Mouse (Mus musculus) C2C12 (cell line): ENCODE data around the gene Rtp4. TPM values are rescaled to one million over a fixed set of nuclear protein-coding genes. Genes with fewer than 3 reads are reported as not detected.
A peak's percentile ranks its signal among the peaks of the same experiment; 100 is the strongest.

ENCODE experiments used
- H3K27me3 ChIP-seq: one replicate; pipeline ENCODE4 v1.6.1; 2011; ENCODE audit not compliant: control insufficient read depth, insufficient read depth, insufficient read length
- H3K36me3 ChIP-seq: one replicate; pipeline ENCODE4 v1.6.1; 2011; ENCODE audit not compliant: control insufficient read depth, insufficient read depth
- H3K4me3 ChIP-seq: one replicate; pipeline ENCODE4 v1.5.1; 2011; ENCODE audit warnings: mild to moderate bottlenecking, control low read depth; ENCODE audit not compliant: poor library complexity, insufficient read depth, severe bottlenecking
- H3K79me2 ChIP-seq: one replicate; pipeline ENCODE4 v1.6.1; 2011; ENCODE audit not compliant: control insufficient read depth, insufficient read depth
- H3K79me3 ChIP-seq: one replicate; pipeline ENCODE4 v1.6.1; 2011; ENCODE audit warnings: low read depth, control low read depth
- H3ac ChIP-seq: one replicate; pipeline ENCODE3; 2011; ENCODE audit warnings: low read depth; ENCODE audit not compliant: control insufficient read depth, insufficient read length
- CEBPB ChIP-seq: IDR thresholded peaks from one replicate; pipeline ENCODE4 v1.6.1; 2011; ENCODE audit warnings: low read depth, mild to moderate bottlenecking, control low read depth, moderate library complexity
- CTCF ChIP-seq: IDR thresholded peaks from one replicate; pipeline ENCODE4 v1.5.1; 2011; ENCODE audit not compliant: control insufficient read depth, insufficient read depth, insufficient read length
- FOSL1 ChIP-seq: IDR thresholded peaks from one replicate; pipeline ENCODE4 v1.8.0; 2011; ENCODE audit warnings: mild to moderate bottlenecking, low read length; ENCODE audit not compliant: poor library complexity, insufficient read depth, severe bottlenecking
- MAX ChIP-seq: IDR thresholded peaks from one replicate; pipeline ENCODE4 v1.6.1; 2011; ENCODE audit warnings: mild to moderate bottlenecking, control low read depth
- MYOD1 ChIP-seq: IDR thresholded peaks from one replicate; pipeline ENCODE4 v1.6.1; 2011; ENCODE audit warnings: low read depth; ENCODE audit not compliant: control insufficient read depth, insufficient read length
- MYOG ChIP-seq: IDR thresholded peaks from one replicate; pipeline ENCODE4 v1.6.1; 2011; ENCODE audit not compliant: control insufficient read depth, insufficient read length; ENCODE audit errors: extremely low read depth
- USF1 ChIP-seq: IDR thresholded peaks from one replicate; pipeline ENCODE4 v1.6.1; 2011; ENCODE audit warnings: low read depth, mild to moderate bottlenecking, control low read depth, moderate library complexity
- polyA plus RNA-seq: library from polyadenylated mRNA; unstranded; fragments of >200 nt; fragmentation: generic; extraction: Trizol; gene quantifications from one replicate; pipeline ENCODE4 v1.2.1, GENCODE M21; 2012; ENCODE audit warnings: missing spikeins

Rtp4 gene
- polyA plus RNA-seq, 1 experiment, result 0.69 TPM

DNA sequence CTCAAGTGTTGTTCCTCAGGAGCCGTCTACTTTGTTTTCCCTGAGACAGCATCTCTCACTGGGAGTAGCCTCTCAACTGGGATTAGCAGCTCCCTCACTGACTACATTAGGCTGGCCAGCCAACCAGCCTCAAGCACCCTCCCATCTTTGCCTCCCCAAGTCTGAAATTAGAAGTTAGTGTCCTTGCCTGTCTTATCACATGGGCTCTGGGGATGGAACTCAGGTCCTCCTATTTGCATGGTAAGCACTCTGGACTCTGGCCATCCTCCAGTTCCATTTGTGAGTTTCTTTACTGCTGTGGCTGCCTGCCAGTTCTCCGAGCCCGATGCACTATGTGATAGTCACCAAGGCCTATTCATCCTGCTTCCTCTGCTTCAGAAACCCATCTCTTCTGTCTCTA, 4.3 kb upstream of the Rtp4 start:
- no peaks in the 10 kb centered on the region for H3K27me3 ChIP-seq
- H3K36me3 ChIP-seq, result peaks cover 4% of the 10 kb centered on the region
- no peak overlapping the region for H3K4me3 ChIP-seq
- no peak for TF ChIP-seq USF1
- TF ChIP-seq CTCF, result no peak
- no peak for TF ChIP-seq CEBPB
- TF ChIP-seq MYOG, result no peak
- TF ChIP-seq FOSL1, result no peak
- no peak for TF ChIP-seq MAX
- no peak for TF ChIP-seq MYOD1
- H3ac ChIP-seq, result no peak overlapping the region
- no peaks in the 10 kb centered on the region for H3K79me3 ChIP-seq
- H3K79me2 ChIP-seq, result no peaks in the 10 kb centered on the region

DNA sequence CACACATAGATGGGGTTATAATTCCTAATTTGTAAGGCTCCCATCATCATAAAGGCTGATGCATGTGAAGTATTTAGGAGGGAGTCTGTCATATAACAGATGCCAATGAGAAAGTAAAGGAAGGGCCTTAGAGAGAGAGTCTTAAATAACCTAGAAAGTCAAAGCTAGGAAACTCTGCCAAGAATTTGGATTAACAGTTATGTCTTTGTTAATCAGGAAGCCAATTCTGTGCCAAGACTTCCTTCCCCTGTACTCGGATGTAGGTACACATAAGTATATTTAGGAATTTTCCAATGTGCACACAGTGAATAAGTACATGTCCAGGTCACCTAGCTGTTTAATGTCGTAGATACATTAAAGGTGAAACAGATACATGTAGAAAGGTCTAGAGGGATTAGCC, 3.5 kb upstream of the Rtp4 start:
- Histone ChIP-seq H3ac (no peak overlapping the region), H3K4me3 (no peak overlapping the region), H3K27me3 (no peaks in the 10 kb centered on the region), H3K36me3 (peaks cover 4% of the 10 kb centered on the region), H3K79me2 (no peaks in the 10 kb centered on the region), H3K79me3 (no peaks in the 10 kb centered on the region)
- TF ChIP-seq USF1 (no peak), CTCF (no peak), MAX (no peak), MYOG (no peak), FOSL1 (no peak), MYOD1 (no peak), CEBPB (no peak)

DNA sequence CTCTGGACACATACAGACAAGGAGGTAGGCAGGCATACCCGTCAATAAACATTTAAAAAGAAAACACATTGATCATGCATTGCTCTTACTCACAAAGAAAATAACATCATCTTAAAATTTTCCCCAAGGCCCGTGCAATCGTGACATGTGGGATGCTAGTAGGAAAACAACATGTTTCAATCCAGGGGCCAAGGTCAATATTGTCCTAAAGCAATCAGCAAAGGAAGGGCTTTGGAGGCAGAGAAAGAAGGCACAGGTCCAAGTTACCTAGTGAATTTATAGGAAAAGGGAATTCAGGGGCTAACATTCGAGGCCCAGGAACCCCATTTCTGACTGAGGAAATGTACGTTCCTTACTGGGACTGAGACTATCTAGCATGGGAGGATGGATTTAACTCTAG, 2.9 kb upstream of the Rtp4 start:
- Histone ChIP-seq H3K79me3 (no peaks in the 10 kb centered on the region), H3ac (no peak overlapping the region), H3K27me3 (no peaks in the 10 kb centered on the region)

DNA sequence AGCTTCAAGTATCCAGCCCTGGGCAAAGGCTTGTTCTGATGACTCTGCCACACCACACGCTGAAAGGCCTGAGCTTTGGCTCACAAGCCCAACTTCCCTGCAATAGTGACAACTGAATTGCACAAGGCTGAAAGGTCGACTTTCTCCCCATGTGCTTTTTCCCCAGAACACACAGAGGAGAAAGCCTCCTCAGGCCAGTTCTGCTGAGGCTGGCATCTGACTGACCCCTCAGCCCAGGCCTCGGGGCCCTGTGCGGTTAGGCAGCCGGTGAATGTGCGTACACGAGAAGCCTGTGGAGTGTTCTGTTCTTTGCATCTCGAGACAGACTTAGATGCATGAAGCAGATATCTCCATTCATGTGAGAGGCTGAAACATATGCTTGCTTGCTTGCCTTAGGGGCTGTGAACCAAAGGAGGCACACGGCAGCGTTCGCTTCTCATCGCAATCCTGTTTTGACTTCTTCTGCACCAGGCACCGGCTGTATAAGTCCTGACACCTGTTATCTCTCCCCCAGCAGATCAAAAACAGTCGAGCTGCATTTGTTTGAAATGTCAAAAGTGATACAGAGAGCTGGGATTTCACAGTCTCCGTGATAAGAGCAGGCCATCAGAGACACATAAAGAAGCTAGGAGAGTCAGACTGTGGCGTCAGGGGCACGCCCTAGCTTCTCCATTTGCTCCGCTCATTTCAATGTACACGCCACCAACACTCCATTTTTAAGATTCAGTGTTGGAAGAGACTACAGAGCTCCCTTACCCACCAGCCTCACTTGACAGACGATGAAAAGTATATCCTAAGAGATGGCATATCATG, 2.1 kb upstream of the Rtp4 start:
- Histone ChIP-seq H3ac (no peak overlapping the region), H3K27me3 (no peaks in the 10 kb centered on the region), H3K4me3 (no peak overlapping the region), H3K36me3 (peaks cover 4% of the 10 kb centered on the region), H3K79me2 (no peaks in the 10 kb centered on the region), H3K79me3 (no peaks in the 10 kb centered on the region)
- TF ChIP-seq MYOG (no peak), MYOD1 (no peak), CEBPB (no peak), USF1 (no peak), MAX (no peak), FOSL1 (no peak), CTCF (no peak)

More for the DNA sequence above, 2.9 kb upstream of the Rtp4 start:
- H3K36me3 ChIP-seq, result peaks cover 4% of the 10 kb centered on the region
- TF ChIP-seq USF1, result no peak
- TF ChIP-seq CEBPB, result no peak
- no peak for TF ChIP-seq MYOD1
- TF ChIP-seq FOSL1, result no peak
- TF ChIP-seq MAX, result no peak
- no peak for TF ChIP-seq CTCF
- no peak for TF ChIP-seq MYOG
- no peak overlapping the region for H3K4me3 ChIP-seq
- no peaks in the 10 kb centered on the region for H3K79me2 ChIP-seq

DNA sequence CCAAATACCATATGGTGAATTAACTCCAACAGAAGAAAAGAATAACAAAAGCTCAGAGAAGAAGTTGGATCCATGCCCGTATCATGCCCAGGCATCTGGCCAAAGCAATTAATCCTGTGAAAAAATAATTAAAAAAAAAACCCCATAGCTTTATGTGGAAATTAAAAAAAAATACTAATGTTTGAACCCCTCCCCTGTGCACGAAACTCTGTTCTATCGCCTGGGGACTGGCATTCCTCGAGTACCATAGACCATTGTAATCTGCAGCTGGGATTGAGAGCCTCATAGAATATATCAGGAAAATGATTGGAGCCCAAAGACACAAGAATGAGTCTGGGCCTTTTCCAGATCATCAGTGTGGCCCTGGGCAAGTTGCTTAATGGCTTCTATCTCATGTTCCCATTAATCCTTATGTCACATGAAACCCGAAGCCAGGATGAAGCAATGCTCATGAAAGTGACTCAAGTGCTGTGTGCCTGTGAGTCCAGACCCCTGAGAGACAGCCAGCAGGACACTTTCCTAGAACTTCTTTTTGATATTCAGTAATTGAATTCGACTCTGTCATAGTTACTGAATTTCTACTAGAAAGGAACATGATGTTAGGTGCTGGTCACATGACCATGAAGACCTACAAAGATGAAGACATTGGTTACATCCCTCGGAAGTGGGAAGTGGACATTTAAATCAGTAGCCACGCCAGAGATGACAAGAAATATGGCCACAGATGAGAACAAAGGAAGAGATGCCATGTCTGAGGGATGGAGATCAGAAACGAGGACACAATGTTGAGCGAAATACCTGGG, 1.3 kb upstream of the Rtp4 start:
- H3K4me3 ChIP-seq, result no peak overlapping the region
- H3K36me3 ChIP-seq, result no peaks in the 10 kb centered on the region
- peak overlapping the region; percentile 13 for H3ac ChIP-seq
- no peaks in the 10 kb centered on the region for H3K79me2 ChIP-seq
- H3K79me3 ChIP-seq, result no peaks in the 10 kb centered on the region
- peak; percentile 95 for TF ChIP-seq CEBPB
- no peak for TF ChIP-seq CTCF
- TF ChIP-seq MYOG, result no peak
- TF ChIP-seq USF1, result peak; percentile 86
- no peak for TF ChIP-seq MAX
- H3K27me3 ChIP-seq, result no peaks in the 10 kb centered on the region

DNA sequence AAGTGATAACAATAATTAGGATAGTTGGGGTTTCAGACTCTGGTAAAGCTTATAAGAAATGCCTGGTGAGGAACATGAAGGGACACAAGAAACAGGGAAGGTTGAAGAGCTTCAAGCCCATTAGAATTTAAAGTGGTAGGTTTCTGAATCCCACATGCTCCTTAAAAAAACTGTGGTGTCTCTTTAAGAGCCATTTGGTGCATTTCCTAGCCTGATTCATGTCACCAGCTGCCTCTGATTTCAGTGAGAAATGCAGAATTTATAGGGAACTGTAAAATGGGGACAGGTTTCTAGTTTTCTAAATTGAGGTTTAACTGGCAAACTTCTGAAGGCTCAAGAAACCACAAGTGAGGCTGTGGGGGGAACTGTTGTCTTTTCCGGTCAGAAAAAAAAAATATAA, 320 bp upstream of the Rtp4 start:
- Histone ChIP-seq H3K79me2 (no peaks in the 10 kb centered on the region), H3K4me3 (peak overlapping the region; percentile 38), H3ac (peak overlapping the region; percentile 18), H3K36me3 (no peaks in the 10 kb centered on the region), H3K79me3 (no peaks in the 10 kb centered on the region), H3K27me3 (no peaks in the 10 kb centered on the region)
- TF ChIP-seq FOSL1, result no peak
- no peak for TF ChIP-seq USF1
- no peak for TF ChIP-seq MYOD1
- no peak for TF ChIP-seq CTCF
- no peak for TF ChIP-seq CEBPB
- TF ChIP-seq MYOG, result no peak
- no peak for TF ChIP-seq MAX
